9 mouse cellular contexts compared by ENCODE assay signal in genomic region chr12:16805511-16805910, GRCm38 (mm10). TPM values are rescaled to one million over a fixed set of nuclear protein-coding genes. Genes with fewer than 3 reads are reported as not detected.
DNase-seq lines count a peak whose midpoint lies in the region; ATAC-seq and TF ChIP-seq lines count a peak whose summit lies in the region.
"Had no signal": no experiment of that assay in that cellular context is flagged by ENCODE, and none has a peak within 500 bp of the region (broad histone marks: within the 10 kb centered on the region; RNA-seq: fewer than 3 reads in every experiment).

No protein-coding gene starts in this region.

- ATAC-seq in granulocyte monocyte progenitor cell, adult 5-6 weeks (replicated peaks; ENCODE audit: poor library complexity, severe bottlenecking) = peak; percentile 74
- ATAC-seq in limb, embryonic 13.5 days (ENCODE audit: low FRiP score, low read depth) = peak; percentile 30; the same call in 1 of the 2 replicates
- ATAC-seq in midbrain, postnatal 0 days (ENCODE audit: low FRiP score) = peak; percentile 82

- peak; percentile 65 for DNase-seq in adrenal gland, adult 8-10 months
- DNase-seq in embryo, embryonic 11 days = peak; percentile 92
- DNase-seq in kidney, adult 9 months = peak; percentile 85
- peak; percentile 95 for DNase-seq in midbrain, postnatal 0 days (ENCODE audit: low spot score)
- peak; percentile 70 to 84 for DNase-seq in spleen, postnatal 4 days (ENCODE audit: low spot score in 2 of 2)

- H3K27me3 ChIP-seq in C2C12 (ENCODE audit: control insufficient read depth, insufficient read depth, insufficient read length) = peaks cover 12% of the 10 kb centered on the region
- peaks cover 52% of the 10 kb centered on the region for H3K27me3 ChIP-seq in limb, embryonic 13.5 days
- no peaks in the 10 kb centered on the region for H3K27me3 ChIP-seq in midbrain, postnatal 0 days (ENCODE audit: insufficient read depth, low read length)

- TF ChIP-seq CTCF in C2C12 (IDR thresholded peaks at IDR 0.05; ENCODE audit: control insufficient read depth, insufficient read depth, insufficient read length) = peak; percentile 15
- peak; percentile 98 for TF ChIP-seq CTCF in midbrain, postnatal 0 days (IDR thresholded peaks at IDR 0.05)

- H3K9ac ChIP-seq in limb, embryonic 13.5 days = no peak overlapping the region
- H3K9ac ChIP-seq in midbrain, postnatal 0 days (replicated peaks; ENCODE audit: low read length, poor library complexity, severe bottlenecking) = no peak overlapping the region
- H3K9ac ChIP-seq: embryonic facial prominence, embryonic 13.5 days had no signal

- no peak overlapping the region for H3K27ac ChIP-seq in limb, embryonic 13.5 days
- no peak overlapping the region for H3K27ac ChIP-seq in midbrain, postnatal 0 days (ENCODE audit: low read depth, low read length)
- H3K27ac ChIP-seq: embryonic facial prominence, embryonic 13.5 days had no signal

- H3K4me3 ChIP-seq in C2C12 (ENCODE audit: insufficient read depth, poor library complexity, severe bottlenecking) = no peak overlapping the region
- H3K4me3 ChIP-seq in limb, embryonic 13.5 days = no peak overlapping the region
- H3K4me3 ChIP-seq in midbrain, postnatal 0 days (ENCODE audit: low read depth, low read length) = no peak overlapping the region
- H3K4me3 ChIP-seq: embryonic facial prominence, embryonic 13.5 days had no signal

- H3K36me3 ChIP-seq in C2C12 (ENCODE audit: control insufficient read depth, insufficient read depth) = no peaks in the 10 kb centered on the region
- no peaks in the 10 kb centered on the region for H3K36me3 ChIP-seq in limb, embryonic 13.5 days
- H3K36me3 ChIP-seq in midbrain, postnatal 0 days (ENCODE audit: insufficient read depth, low read length) = no peaks in the 10 kb centered on the region
- H3K36me3 ChIP-seq: embryonic facial prominence, embryonic 13.5 days had no signal

- peaks cover 7% of the 10 kb centered on the region; the same call in 1 of the 2 replicates for H3K4me1 ChIP-seq in limb, embryonic 13.5 days
- no peaks in the 10 kb centered on the region for H3K4me1 ChIP-seq in midbrain, postnatal 0 days (ENCODE audit: insufficient read depth, low read length)

- no peaks in the 10 kb centered on the region for H3K79me2 ChIP-seq in C2C12 (ENCODE audit: control insufficient read depth, insufficient read depth)

- no peaks in the 10 kb centered on the region for H3K9me3 ChIP-seq in limb, embryonic 13.5 days
- H3K9me3 ChIP-seq in midbrain, postnatal 0 days (ENCODE audit: low read length) = no peaks in the 10 kb centered on the region
- H3K9me3 ChIP-seq: embryonic facial prominence, embryonic 13.5 days had no signal

- no peak overlapping the region for H3K4me2 ChIP-seq in limb, embryonic 13.5 days (replicated peaks)
- H3K4me2 ChIP-seq in midbrain, postnatal 0 days (ENCODE audit: low read depth, low read length, poor library complexity, severe bottlenecking) = no peak overlapping the region
- H3K4me2 ChIP-seq: embryonic facial prominence, embryonic 13.5 days had no signal

- H3ac ChIP-seq in C2C12 (ENCODE audit: control insufficient read depth, insufficient read length, low read depth) = no peak overlapping the region

- WGBS in limb, embryonic 13.5 days = 4% methylated on average over 5 of the region's 5 CpGs
- WGBS in midbrain, postnatal 0 days = 2% methylated on average over 5 of the region's 5 CpGs

- no peaks in the 10 kb centered on the region for H3K79me3 ChIP-seq in C2C12 (ENCODE audit: low read depth)

TF ChIP-seq in C2C12, 6 proteins besides CTCF, POLR2A, EP300 and RAD21:
- TF ChIP-seq MAX (IDR thresholded peaks at IDR 0.05) (no peak), MYOD1 (IDR thresholded peaks at IDR 0.05; ENCODE audit: control insufficient read depth, insufficient read length, low read depth) (no peak), FOSL1 (IDR thresholded peaks at IDR 0.05; ENCODE audit: insufficient read depth, low read length, poor library complexity, severe bottlenecking) (no peak), CEBPB (IDR thresholded peaks at IDR 0.05; ENCODE audit: low read depth) (no peak)

RNA-seq across cellular contexts. Expression of gene Greb1, which starts 4.8 kb away (rescaled TPM):
- 0.04 TPM for polyA plus RNA-seq in C2C12 (2012; fragmentation: generic; extraction: Trizol)
- total RNA-seq in adrenal gland, adult 8-10 months (2022) = 100 to 1,000 TPM in 2 of 4 experiments, 10 to 100 TPM in 2; 48.1 to 255 (median 118) TPM
- total RNA-seq in granulocyte monocyte progenitor cell, adult 5-6 weeks (2014; fragmentation: Nextera tagmentation) = 0.49 TPM in 1 of 2 replicates, not detected in the other
- total RNA-seq in granulocyte monocyte progenitor cell, adult 5-6 weeks (2017) = 0.13 and 0.26 TPM in 2 replicates
- polyA plus RNA-seq in limb, embryonic 13.5 days (2015; fragmentation: Nextera tagmentation; extraction: Ambion mirVana) = 2.6 and 2.8 TPM in 2 replicates
- 1.3 and 3.7 TPM in 2 replicates for total RNA-seq in midbrain, postnatal 0 days (2014; rRNA removed)
- 0.39 and 0.43 TPM in 2 replicates for polyA plus RNA-seq in midbrain, postnatal 0 days (2015; fragmentation: Nextera tagmentation; extraction: Ambion mirVana)

RNA-seq across cellular contexts. Expression of gene E2f6, which starts 5.3 kb away (rescaled TPM):
- 19.0 TPM for polyA plus RNA-seq in C2C12 (2012; fragmentation: generic; extraction: Trizol)
- total RNA-seq in adrenal gland, adult 8-10 months (2022) = 10 to 100 TPM; 41.5 to 55.0 (median 44.9) TPM
- total RNA-seq in granulocyte monocyte progenitor cell, adult 5-6 weeks (2014; fragmentation: Nextera tagmentation) = 41.0 and 41.9 TPM in 2 replicates
- 38.8 and 43.9 TPM in 2 replicates for total RNA-seq in granulocyte monocyte progenitor cell, adult 5-6 weeks (2017)
- 58.3 and 59.8 TPM in 2 replicates for polyA plus RNA-seq in limb, embryonic 13.5 days (2015; fragmentation: Nextera tagmentation; extraction: Ambion mirVana)
- total RNA-seq in midbrain, postnatal 0 days (2014; rRNA removed) = 15.8 and 23.1 TPM in 2 replicates
- polyA plus RNA-seq in midbrain, postnatal 0 days (2015; fragmentation: Nextera tagmentation; extraction: Ambion mirVana) = 17.1 and 19.3 TPM in 2 replicates

Comparison
In these comparisons a context has a peak if more than half of its experiments do, and no peak if none do; other contexts are left out.
1. ATAC-seq: peak in every context shown above with its lines; median percentile 82 in midbrain, postnatal 0 days; 74 in granulocyte monocyte progenitor cell, adult 5-6 weeks; 30 in limb, embryonic 13.5 days.
2. RNA of gene Greb1, which starts 4.8 kb away (total RNA-seq): 48.1 to 255 TPM in adrenal gland, adult 8-10 months; 1.3 to 3.7 TPM in midbrain, postnatal 0 days and 0.13 to 0.49 TPM in granulocyte monocyte progenitor cell, adult 5-6 weeks; every median in the first group is over 10 times any median in the second.
3. Peak in every context shown above with its lines, with median percentiles within 50 percentile points of each other: DNase-seq.